Mouse (Mus musculus): ENCODE measurements around the gene Fam126b.
A peak's percentile ranks its signal among the peaks of the same experiment; 100 is the strongest.

DNA sequence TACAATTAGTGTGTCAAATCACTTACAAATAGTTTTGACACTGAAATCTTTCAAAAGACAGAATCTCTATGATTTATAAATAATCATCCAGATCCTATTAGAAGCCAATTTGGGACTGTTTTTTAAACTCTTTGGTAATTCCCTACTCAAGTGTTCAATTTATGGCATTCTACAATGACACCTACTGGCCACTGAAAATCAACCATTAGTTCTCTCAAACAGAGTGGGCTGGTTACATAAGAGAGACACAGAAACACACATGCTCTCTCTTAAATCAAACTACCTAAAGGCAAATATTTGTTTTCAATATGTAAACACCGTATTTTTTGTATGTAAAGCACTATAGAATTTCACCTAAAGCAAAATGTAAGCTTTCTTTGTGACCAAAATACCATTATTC lies 1.9 kb downstream of the Fam126b start:
- 0 out of 2 replicates have a peak, but pooled peaks have one; percentile 17 for TF ChIP-seq CTCF (IDR thresholded peaks at IDR 0.05; ENCODE audit: low read depth, low read length)
- TF ChIP-seq POLR2A (IDR thresholded peaks at IDR 0.05; ENCODE audit: extremely low read depth, insufficient read depth, low read length), result no peak
